Mouse (Mus musculus) gastrocnemius, postnatal 14 days (tissue): Measurements from ENCODE around the gene Cdkn3. TPM values are rescaled to one million over a fixed set of nuclear protein-coding genes. Genes with fewer than 3 reads are reported as not detected.

Experiments used
- total RNA-seq, 2 experiments: library from RNA; stranded (reverse); gene quantifications; 2 replicates each; pipeline ENCODE4 v1.2.3; 2021

Gene Cdkn3
- total RNA-seq, 2 experiments from 2014 or later, result 2.1 to 2.8 TPM

Other genes with a start within 250 kb of the Cdkn3 start
- gene Cnih1, start 27.9 kb downstream of the Cdkn3 start, total RNA-seq, result 10 to 100 TPM; 48.8 to 52.7 TPM
- 10 to 100 TPM; 24.7 to 27.9 TPM for gene Gmfb, start 61.7 kb downstream of the Cdkn3 start, total RNA-seq
- 10 to 100 TPM; 38.2 to 39.0 TPM for gene Cgrrf1, start 71.6 kb downstream of the Cdkn3 start, total RNA-seq
- 10 to 100 TPM; 29.2 to 42.4 TPM for gene Samd4, start 122.3 kb downstream of the Cdkn3 start, total RNA-seq